Comparison of ENCODE assay signal across 18 mouse cellular contexts in genomic region chr2:119050132-119050650, GRCm38 (mm10).
"Had no signal": no experiment of that assay in that cellular context is flagged by ENCODE, and none has a peak within 500 bp of the region (broad histone marks: within the 10 kb centered on the region; RNA-seq: fewer than 3 reads in every experiment).

No protein-coding gene starts in this region.

- H3K27ac ChIP-seq: kidney, postnatal 0 days; left cerebral cortex, adult 2 months; macrophage; midbrain, embryonic 12.5 days; midbrain, embryonic 15.5 days; neural tube, embryonic 12.5 days; neural tube, embryonic 15.5 days; stomach, embryonic 15.5 days had no signal

- H3K27me3 ChIP-seq: midbrain, embryonic 12.5 days; midbrain, embryonic 15.5 days; neural tube, embryonic 12.5 days; neural tube, embryonic 15.5 days; stomach, embryonic 15.5 days had no signal

- H3K4me3 ChIP-seq: left cerebral cortex, adult 2 months; midbrain, embryonic 12.5 days; midbrain, embryonic 15.5 days; neural tube, embryonic 12.5 days; neural tube, embryonic 15.5 days; stomach, embryonic 15.5 days had no signal

- H3K4me1 ChIP-seq: stomach, embryonic 15.5 days had no signal

- H3K9me3 ChIP-seq: midbrain, embryonic 12.5 days; midbrain, embryonic 15.5 days; neural tube, embryonic 12.5 days; neural tube, embryonic 15.5 days; stomach, embryonic 15.5 days had no signal

- H3K4me2 ChIP-seq: lung, embryonic 14.5 days; midbrain, embryonic 12.5 days; midbrain, embryonic 15.5 days; neural tube, embryonic 12.5 days; neural tube, embryonic 15.5 days; stomach, embryonic 15.5 days had no signal

- ATAC-seq: intestine, embryonic 16.5 days; lung, postnatal 0 days; midbrain, embryonic 15.5 days had no signal

- H3K36me3 ChIP-seq: midbrain, embryonic 12.5 days; midbrain, embryonic 15.5 days; neural tube, embryonic 12.5 days; neural tube, embryonic 15.5 days; stomach, embryonic 15.5 days had no signal

- DNase-seq: kidney, adult 18-20 months; kidney, postnatal 25 days; layer of hippocampus, postnatal 36 days; lung, embryonic 14.5 days; right cerebral cortex, adult 18-20 months; right cerebral cortex, postnatal 14 days; right cerebral cortex, postnatal 4 days; thymus, postnatal 36 days had no signal

- H3K9ac ChIP-seq: lung, embryonic 14.5 days; midbrain, embryonic 12.5 days; midbrain, embryonic 15.5 days; neural tube, embryonic 15.5 days; stomach, embryonic 15.5 days had no signal
